Mouse (Mus musculus): ENCODE data around the gene Samhd1. TPM values are rescaled to one million over a fixed set of nuclear protein-coding genes. Genes with fewer than 3 reads are reported as not detected.

Samhd1 gene
- polyA plus RNA-seq, 1 experiment: 120 TPM

GRCm38 (mm10) chr2:157132686-157133540 is 2.2 kb downstream of the Samhd1 start:
- TF ChIP-seq CTCF (IDR thresholded peaks at IDR 0.05; ENCODE audit: extremely low read depth, insufficient read depth, insufficient read length, insufficient replicate concordance): no peak
- no peak for TF ChIP-seq POLR2A (IDR thresholded peaks at IDR 0.05; ENCODE audit: low read depth, low read length)
- peaks cover 11% of the 10 kb centered on the region for H3K36me3 ChIP-seq (ENCODE audit: control insufficient read depth, insufficient read depth, low read length)
- peak overlapping the region; percentile 26; the same call in 1 of the 2 replicates for H3K4me3 ChIP-seq (ENCODE audit: extremely low read depth, insufficient read depth, insufficient read length)
- peak overlapping the region; percentile 71 for H3K27ac ChIP-seq (ENCODE audit: insufficient read depth, low read length)
- DNase-seq (ENCODE audit: low read depth in 1 of 2, low spot score in 2 of 2): no peak
- 49% methylated on average over 3 of the region's 3 CpGs for whole genome bisulfite sequencing
- H3K27me3 ChIP-seq (ENCODE audit: control insufficient read depth, insufficient read depth, low read length): no peaks in the 10 kb centered on the region
- peaks cover 19% of the 10 kb centered on the region; the same call in 1 of the 2 replicates for H3K4me1 ChIP-seq (ENCODE audit: control insufficient read depth, insufficient read depth, insufficient read length)

DNA sequence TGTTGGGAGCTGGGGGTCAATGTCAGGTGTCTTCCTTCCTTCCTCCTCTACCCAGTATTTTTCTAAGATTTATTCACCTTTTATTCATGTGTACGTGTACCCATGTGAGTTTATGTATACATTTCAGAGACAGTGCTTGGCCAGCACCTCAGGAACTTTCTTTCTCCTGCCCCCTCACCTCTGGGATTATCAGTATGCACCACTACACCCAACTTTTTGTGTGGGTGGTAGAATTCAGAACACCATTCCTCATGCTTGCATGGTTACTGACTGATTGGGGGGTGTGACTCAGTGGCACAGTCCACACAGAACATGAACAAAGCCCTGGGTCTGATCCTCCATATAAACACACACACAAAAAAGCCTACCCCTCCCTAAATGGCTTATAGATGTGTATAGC is 3.0 kb downstream of the Samhd1 start:
- Histone ChIP-seq H3K4me3 (ENCODE audit: extremely low read depth, insufficient read depth, insufficient read length) (no peak overlapping the region), H3K4me1 (ENCODE audit: control insufficient read depth, insufficient read depth, insufficient read length) (peaks cover 19% of the 10 kb centered on the region; the same call in 1 of the 2 replicates), H3K27ac (ENCODE audit: insufficient read depth, low read length) (peak overlapping the region; percentile 67), H3K36me3 (ENCODE audit: control insufficient read depth, insufficient read depth, low read length) (peaks cover 16% of the 10 kb centered on the region), H3K27me3 (ENCODE audit: control insufficient read depth, insufficient read depth, low read length) (no peaks in the 10 kb centered on the region)
- 56% methylated on average over 1 of the region's 1 CpGs for whole genome bisulfite sequencing
- DNase-seq (ENCODE audit: low read depth in 1 of 2, low spot score in 2 of 2): no peak
- no peak for TF ChIP-seq POLR2A (IDR thresholded peaks at IDR 0.05; ENCODE audit: low read depth, low read length)
- TF ChIP-seq CTCF (IDR thresholded peaks at IDR 0.05; ENCODE audit: extremely low read depth, insufficient read depth, insufficient read length, insufficient replicate concordance): no peak

GRCm38 (mm10) chr2:157130813-157131514 is 4.1 kb downstream of the Samhd1 start:
- Histone ChIP-seq H3K27me3 (ENCODE audit: control insufficient read depth, insufficient read depth, low read length) (no peaks in the 10 kb centered on the region), H3K4me1 (ENCODE audit: control insufficient read depth, insufficient read depth, insufficient read length) (peaks cover 19% of the 10 kb centered on the region; the same call in 1 of the 2 replicates), H3K27ac (ENCODE audit: insufficient read depth, low read length) (peak overlapping the region; percentile 77), H3K36me3 (ENCODE audit: control insufficient read depth, insufficient read depth, low read length) (peaks cover 24% of the 10 kb centered on the region), H3K4me3 (ENCODE audit: extremely low read depth, insufficient read depth, insufficient read length) (peak overlapping the region; percentile 20; the same call in 1 of the 2 replicates)
- TF ChIP-seq POLR2A (IDR thresholded peaks at IDR 0.05; ENCODE audit: low read depth, low read length): no peak
- DNase-seq (ENCODE audit: low read depth in 1 of 2, low spot score in 2 of 2): peak in 1 of 2 experiments; percentile 25
- WGBS: 27% methylated on average over 8 of the region's 8 CpGs

GRCm38 (mm10) chr2:157129601-157130164 is 5.4 kb downstream of the Samhd1 start:
- Histone ChIP-seq H3K27ac (ENCODE audit: insufficient read depth, low read length) (peak overlapping the region; percentile 90), H3K4me3 (ENCODE audit: extremely low read depth, insufficient read depth, insufficient read length) (peak overlapping the region; percentile 59), H3K4me1 (ENCODE audit: control insufficient read depth, insufficient read depth, insufficient read length) (peaks cover 19% of the 10 kb centered on the region; the same call in 1 of the 2 replicates), H3K27me3 (ENCODE audit: control insufficient read depth, insufficient read depth, low read length) (no peaks in the 10 kb centered on the region), H3K36me3 (ENCODE audit: control insufficient read depth, insufficient read depth, low read length) (peaks cover 33% of the 10 kb centered on the region)
- peak in 1 of 2 experiments; percentile 26 for DNase-seq (ENCODE audit: low read depth in 1 of 2, low spot score in 2 of 2)
- 4% methylated on average over 11 of the region's 11 CpGs for WGBS
- no peak for TF ChIP-seq POLR2A (IDR thresholded peaks at IDR 0.05; ENCODE audit: low read depth, low read length)
- TF ChIP-seq CTCF (IDR thresholded peaks at IDR 0.05; ENCODE audit: extremely low read depth, insufficient read depth, insufficient read length, insufficient replicate concordance): no peak

DNA sequence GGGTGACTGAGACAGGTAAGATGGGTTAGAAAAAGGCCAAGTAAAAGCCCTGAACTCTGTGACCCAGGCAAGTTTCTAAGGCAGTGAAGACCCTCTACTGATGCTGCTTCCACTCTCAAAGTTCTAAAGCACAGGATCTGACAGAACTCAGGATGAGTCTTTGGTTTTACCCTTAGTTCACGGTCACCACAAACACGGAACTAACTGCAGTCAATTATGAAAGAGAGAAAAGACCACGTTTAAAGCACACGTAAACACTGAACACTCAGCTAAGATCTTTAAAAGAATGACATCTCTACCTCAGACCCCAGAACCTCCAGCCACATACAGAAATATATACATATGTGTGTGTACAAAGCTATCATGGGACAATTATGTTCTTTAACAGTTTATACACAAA is 6.0 kb downstream of the Samhd1 start:
- peaks cover 35% of the 10 kb centered on the region for H3K36me3 ChIP-seq (ENCODE audit: control insufficient read depth, insufficient read depth, low read length)
- WGBS: 10% methylated on average over 4 of the region's 4 CpGs
- H3K27me3 ChIP-seq (ENCODE audit: control insufficient read depth, insufficient read depth, low read length): no peaks in the 10 kb centered on the region
- peak overlapping the region; percentile 59; the same call in 1 of the 2 replicates for H3K4me3 ChIP-seq (ENCODE audit: extremely low read depth, insufficient read depth, insufficient read length)
- no peak for DNase-seq (ENCODE audit: low read depth in 1 of 2, low spot score in 2 of 2)
- TF ChIP-seq CTCF (IDR thresholded peaks at IDR 0.05; ENCODE audit: extremely low read depth, insufficient read depth, insufficient read length, insufficient replicate concordance) (no peak), POLR2A (IDR thresholded peaks at IDR 0.05; ENCODE audit: low read depth, low read length) (no peak)
- peaks cover 19% of the 10 kb centered on the region; the same call in 1 of the 2 replicates for H3K4me1 ChIP-seq (ENCODE audit: control insufficient read depth, insufficient read depth, insufficient read length)
- peak overlapping the region; percentile 3; the same call in 1 of the 2 replicates for H3K27ac ChIP-seq (ENCODE audit: insufficient read depth, low read length)

DNA sequence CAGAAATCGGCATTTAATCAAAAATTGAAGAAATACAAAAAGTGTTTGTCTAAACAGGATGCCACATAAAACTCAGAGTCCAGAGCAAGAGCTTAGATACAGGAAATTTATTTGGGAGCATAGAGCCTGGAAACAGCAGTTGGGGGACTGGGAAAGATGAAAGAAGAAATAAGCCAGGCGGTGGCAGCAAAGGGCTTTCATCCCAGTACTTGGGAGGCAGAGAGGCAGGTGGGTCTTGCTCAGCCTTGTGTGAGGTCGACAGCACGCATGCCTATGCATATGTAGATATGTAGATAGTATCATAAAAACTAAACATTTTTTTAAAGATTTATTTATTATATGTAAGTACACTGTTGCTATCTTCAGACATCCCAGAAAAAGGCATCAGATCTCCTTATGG is 7.0 kb downstream of the Samhd1 start:
- WGBS: 37% methylated on average over 4 of the region's 4 CpGs
- TF ChIP-seq CTCF (IDR thresholded peaks at IDR 0.05; ENCODE audit: extremely low read depth, insufficient read depth, insufficient read length, insufficient replicate concordance) (peak; percentile 29; the same call in 1 of the 2 replicates), POLR2A (IDR thresholded peaks at IDR 0.05; ENCODE audit: low read depth, low read length) (no peak)
- H3K27ac ChIP-seq (ENCODE audit: insufficient read depth, low read length): no peak overlapping the region
- peak in 1 of 2 experiments; percentile 33 for DNase-seq (ENCODE audit: low read depth in 1 of 2, low spot score in 2 of 2)
- peaks cover 43% of the 10 kb centered on the region for H3K36me3 ChIP-seq (ENCODE audit: control insufficient read depth, insufficient read depth, low read length)
- H3K4me3 ChIP-seq (ENCODE audit: extremely low read depth, insufficient read depth, insufficient read length): no peak overlapping the region
- H3K4me1 ChIP-seq (ENCODE audit: control insufficient read depth, insufficient read depth, insufficient read length): peaks cover 16% of the 10 kb centered on the region; the same call in 1 of the 2 replicates
- no peaks in the 10 kb centered on the region for H3K27me3 ChIP-seq (ENCODE audit: control insufficient read depth, insufficient read depth, low read length)

Measured in spleen, adult 2 months (tissue).